Mouse (Mus musculus) MEL (cell line): ENCODE measurements at regions not wholly inside any gene's neighbourhood (a gene's known extent, or its start where the extent isn't known, plus 50 kb on each side); places are given as distances from the start of the nearest gene placed in this dataset.

Experiments used
- DNase-seq: peaks from one replicate; pipeline ENCODE4 v3.0.0; 2011; ENCODE audit warnings: low read depth, low spot score
- H3K27ac ChIP-seq: 2 replicates; pipeline ENCODE4 v1.5.1; 2012; ENCODE audit warnings: low read depth, mild to moderate bottlenecking, control low read depth, low read length, moderate library complexity; ENCODE audit not compliant: control insufficient read depth
- H3K27me3 ChIP-seq, 2 experiments: fragments of 150-350 bp in 1 of 2; sonication (generic) in 1 of 2; 2 replicates each; pipeline ENCODE4 v1.6.1; 2012; ENCODE audit warnings: low read length in 2 of 2, mild to moderate bottlenecking in 2 of 2, improper control_type of control experiment in 1 of 2, moderate library complexity in 1 of 2; ENCODE audit not compliant: insufficient read depth in 2 of 2, control insufficient read depth in 1 of 2
- H3K36me3 ChIP-seq, 2 experiments: 2 replicates each; pipeline ENCODE4 v1.6.1; 2012 to 2014; ENCODE audit warnings: low read length in 2 of 2, improper control_type of control experiment in 1 of 2, inconsistent platforms in 1 of 2, mild to moderate bottlenecking in 1 of 2; ENCODE audit not compliant: insufficient read depth in 2 of 2, control insufficient read depth in 1 of 2
- H3K4me1 ChIP-seq, 2 experiments: fragments of 150-350 bp in 1 of 2; sonication (generic) in 1 of 2; 2 replicates each; pipeline ENCODE4 v1.6.1; 2012; ENCODE audit warnings: low read length in 2 of 2, improper control_type of control experiment in 1 of 2, mild to moderate bottlenecking in 1 of 2; ENCODE audit not compliant: insufficient read depth in 2 of 2, control insufficient read depth in 1 of 2
- H3K4me3 ChIP-seq, 2 experiments: fragments of 150-350 bp in 1 of 2; sonication (generic) in 1 of 2; 2 replicates each; pipeline ENCODE4 v1.5.1; 2012; ENCODE audit warnings: low read depth in 2 of 2, low read length in 2 of 2, mild to moderate bottlenecking in 2 of 2, moderate library complexity in 2 of 2, control low read depth in 1 of 2, improper control_type of control experiment in 1 of 2; ENCODE audit not compliant: control insufficient read depth in 1 of 2, insufficient read depth in 1 of 2
- H3K79me2 ChIP-seq: 2 replicates; pipeline ENCODE4 v1.6.1; 2012; ENCODE audit warnings: mild to moderate bottlenecking, low read length, moderate library complexity; ENCODE audit not compliant: control insufficient read depth, poor library complexity, insufficient read depth
- H3K9ac ChIP-seq: 2 replicates; pipeline ENCODE4 v1.6.1; 2012; ENCODE audit warnings: low read depth, mild to moderate bottlenecking, control low read depth, low read length, moderate library complexity; ENCODE audit not compliant: control insufficient read depth, poor library complexity, severe bottlenecking
- H3K9me3 ChIP-seq: fragments of 150-350 bp; sonication (generic); replicated peaks from 2 replicates; pipeline ENCODE4 v1.6.1; 2012; ENCODE audit warnings: mild to moderate bottlenecking, low read length, improper control_type of control experiment, moderate library complexity; ENCODE audit not compliant: insufficient read depth
- CHD2 ChIP-seq: IDR thresholded peaks from 2 replicates; pipeline ENCODE4 v1.6.1; 2011; ENCODE audit warnings: low read length, improper control_type of control experiment
- CTCF ChIP-seq, 3 experiments: IDR thresholded peaks in 2 of 3; conservative IDR thresholded peaks in 1 of 3; 2 replicates each; pipeline ENCODE4 v1.5.1; 2011 to 2012; ENCODE audit warnings: low read length in 3 of 3, low read depth in 2 of 3, mild to moderate bottlenecking in 2 of 3, improper control_type of control experiment in 1 of 3, inconsistent platforms in 1 of 3, mixed read lengths in 1 of 3, moderate library complexity in 1 of 3; ENCODE audit not compliant: control insufficient read depth in 1 of 3, insufficient read depth in 1 of 3, poor library complexity in 1 of 3, severe bottlenecking in 1 of 3
- ELF1 ChIP-seq: IDR thresholded peaks from 2 replicates; pipeline ENCODE4 v1.6.1; 2014; ENCODE audit warnings: low read depth, mild to moderate bottlenecking, inconsistent platforms, low read length, improper control_type of control experiment, moderate library complexity
- ETS1 ChIP-seq: IDR thresholded peaks from 2 replicates; pipeline ENCODE4 v1.6.1; 2012; ENCODE audit warnings: low read depth, mild to moderate bottlenecking, inconsistent platforms, low read length, improper control_type of control experiment, moderate library complexity
- GABPA ChIP-seq: IDR thresholded peaks from 2 replicates; pipeline ENCODE4 v1.6.1; 2012; ENCODE audit warnings: low read depth, mild to moderate bottlenecking, inconsistent platforms, low read length, improper control_type of control experiment, moderate library complexity
- HCFC1 ChIP-seq: IDR thresholded peaks from 2 replicates; pipeline ENCODE4 v1.6.1; 2012; ENCODE audit warnings: low read depth, mild to moderate bottlenecking, inconsistent platforms, low read length, improper control_type of control experiment, moderate library complexity
- MAFK ChIP-seq: IDR thresholded peaks from 2 replicates; pipeline ENCODE4 v1.6.1; 2011; ENCODE audit warnings: low read depth, mild to moderate bottlenecking, low read length, improper control_type of control experiment, borderline replicate concordance
- MEF2A ChIP-seq: IDR thresholded peaks from 2 replicates; pipeline ENCODE4 v1.6.1; 2014; ENCODE audit warnings: low read depth, mild to moderate bottlenecking, inconsistent platforms, low read length, improper control_type of control experiment; ENCODE audit not compliant: poor library complexity, insufficient replicate concordance, severe bottlenecking; ENCODE audit errors: extremely low read depth
- MXI1 ChIP-seq: IDR thresholded peaks from 2 replicates; pipeline ENCODE4 v1.6.1; 2011; ENCODE audit warnings: mild to moderate bottlenecking, low read depth, low read length, improper control_type of control experiment
- MYC ChIP-seq: IDR thresholded peaks from 2 replicates; pipeline ENCODE4 v1.6.1; 2011; ENCODE audit warnings: low read depth, mild to moderate bottlenecking, low read length, improper control_type of control experiment, moderate library complexity
- POLR2AphosphoS5 ChIP-seq: IDR thresholded peaks from 2 replicates; pipeline ENCODE4 v1.6.1; 2012; ENCODE audit warnings: low read depth, borderline replicate concordance, mild to moderate bottlenecking, inconsistent platforms, low read length, moderate library complexity, mixed read lengths
- SMC3 ChIP-seq: IDR thresholded peaks from 2 replicates; pipeline ENCODE4 v1.6.1; 2011; ENCODE audit warnings: low read depth, low read length, improper control_type of control experiment
- TBP ChIP-seq: IDR thresholded peaks from 2 replicates; pipeline ENCODE4 v1.8.0; 2011; ENCODE audit warnings: low read depth, low read length, improper control_type of control experiment
- TCF12 ChIP-seq: IDR thresholded peaks from 2 replicates; pipeline ENCODE4 v1.6.1; 2014; ENCODE audit warnings: low read depth, mild to moderate bottlenecking, inconsistent platforms, low read length, improper control_type of control experiment, moderate library complexity
- UBTF ChIP-seq: IDR thresholded peaks from 2 replicates; pipeline ENCODE4 v1.6.1; 2012; ENCODE audit warnings: low read depth, mild to moderate bottlenecking, inconsistent platforms, low read length, improper control_type of control experiment, moderate library complexity, borderline replicate concordance; ENCODE audit not compliant: insufficient read depth
- USF1 ChIP-seq: IDR thresholded peaks from 2 replicates; pipeline ENCODE4 v1.6.1; 2014; ENCODE audit warnings: low read depth, mild to moderate bottlenecking, inconsistent platforms, low read length, improper control_type of control experiment, moderate library complexity
- USF2 ChIP-seq, 2 experiments: IDR thresholded peaks; 2 replicates each; pipeline ENCODE4 v1.6.1; 2011 to 2012; ENCODE audit warnings: improper control_type of control experiment in 2 of 2, low read length in 2 of 2, borderline replicate concordance in 1 of 2, inconsistent platforms in 1 of 2, low read depth in 1 of 2, mild to moderate bottlenecking in 1 of 2; ENCODE audit not compliant: insufficient read depth in 1 of 2
- ZKSCAN1 ChIP-seq: IDR thresholded peaks from 2 replicates; pipeline ENCODE4 v1.6.1; 2012; ENCODE audit warnings: low read depth, mild to moderate bottlenecking, inconsistent platforms, low read length, improper control_type of control experiment, moderate library complexity

GRCm38 (mm10) chr6:50984157-50984905 is 330.1 kb upstream of the Npvf start:
- H3K4me3 ChIP-seq = no peak overlapping the region
- no peak for TF ChIP-seq SMC3
- no peak for TF ChIP-seq ETS1
- TF ChIP-seq MXI1 = no peak
- TF ChIP-seq POLR2AphosphoS5 = no peak
- TF ChIP-seq UBTF = no peak
- TF ChIP-seq USF1 = no peak
- no peak for TF ChIP-seq MAFK
- no peak overlapping the region for H3K9ac ChIP-seq
- H3K36me3 ChIP-seq = no peaks in the 10 kb centered on the region
- no peaks in the 10 kb centered on the region for H3K27me3 ChIP-seq
- H3K79me2 ChIP-seq = no peaks in the 10 kb centered on the region
- H3K9me3 ChIP-seq = no peaks in the 10 kb centered on the region
- no peaks in the 10 kb centered on the region for H3K4me1 ChIP-seq
- no peak for DNase-seq
- no peak overlapping the region for H3K27ac ChIP-seq

GRCm38 (mm10) chr6:50986270-50986924 is 332.2 kb upstream of the Npvf start:
- no peaks in the 10 kb centered on the region for H3K4me1 ChIP-seq
- H3K9ac ChIP-seq = no peak overlapping the region
- H3K9me3 ChIP-seq = no peaks in the 10 kb centered on the region
- H3K27me3 ChIP-seq = no peaks in the 10 kb centered on the region
- no peak for DNase-seq
- H3K36me3 ChIP-seq = no peaks in the 10 kb centered on the region
- no peak overlapping the region for H3K4me3 ChIP-seq
- H3K79me2 ChIP-seq = no peaks in the 10 kb centered on the region
- H3K27ac ChIP-seq = no peak overlapping the region
- TF ChIP-seq TBP (no peak), POLR2AphosphoS5 (no peak), TCF12 (no peak), ZKSCAN1 (no peak), MEF2A (no peak), ELF1 (no peak), CHD2 (no peak), HCFC1 (no peak), MYC (no peak), GABPA (no peak), USF2 (IDR thresholded peaks at IDR 0.05; ENCODE audit: borderline replicate concordance in 1 of 2, insufficient read depth in 1 of 2, low read depth in 1 of 2, low read length in 2 of 2) (no peak), CTCF (IDR thresholded peaks at IDR 0.05 in 2 of 3, conservative IDR thresholded peaks at IDR 0.05 in 1 of 3; ENCODE audit: control insufficient read depth in 1 of 3, insufficient read depth in 1 of 3, low read depth in 2 of 3, low read length in 3 of 3, poor library complexity in 1 of 3, severe bottlenecking in 1 of 3) (no peak), MAFK (no peak), USF1 (no peak)
